Mouse (Mus musculus): ENCODE results near the gene Serpinf2.

GRCm38 (mm10) chr11:75424033-75424432 lies 15.4 kb downstream of the Serpinf2 start:
- no peak for TF ChIP-seq CTCF (IDR thresholded peaks at IDR 0.05; ENCODE audit: insufficient read depth, low read length)
- TF ChIP-seq POLR2A (IDR thresholded peaks at IDR 0.05; ENCODE audit: borderline replicate concordance, extremely low read depth, low read depth, low read length) = no peak
